Mouse (Mus musculus) Muller cell, postnatal 12 days (primary cell): ENCODE measurements around the gene Scaf4.
"Not testable (repeated sequence)": the region's sequence is repeated elsewhere in the genome, so short reads cannot be mapped to it uniquely, and the experiment has no call there.

Experiments used
- DNase-seq: peaks from one replicate; pipeline ENCODE4 v3.0.0-alpha.2; 2015; ENCODE audit errors: inconsistent ontology term

Gene Scaf4

DNA sequence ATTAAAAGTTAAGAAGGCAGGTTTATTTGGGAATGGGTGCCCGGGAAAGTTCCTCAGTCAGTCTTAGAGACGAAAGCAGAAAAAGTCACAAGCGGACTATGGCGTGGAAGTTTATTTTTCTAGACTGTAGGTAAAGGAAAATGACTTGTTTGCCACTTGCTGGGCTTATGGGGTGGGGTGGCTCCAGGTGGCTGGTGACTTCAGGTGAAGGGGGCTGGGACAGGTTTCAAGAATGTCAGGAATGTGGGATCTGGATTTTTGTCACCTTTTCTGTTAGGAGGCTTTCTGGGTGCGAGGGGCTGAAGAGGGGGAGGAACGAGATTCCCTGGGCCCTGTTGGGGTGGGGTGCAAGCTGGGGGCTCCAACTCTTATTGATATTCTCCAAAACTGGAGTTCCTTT, 7.4 kb upstream of the Scaf4 start:
- no peak for DNase-seq

GRCm38 (mm10) chr16:90290962-90291361, 6.7 kb upstream of the Scaf4 start:
- no peak for DNase-seq

DNA sequence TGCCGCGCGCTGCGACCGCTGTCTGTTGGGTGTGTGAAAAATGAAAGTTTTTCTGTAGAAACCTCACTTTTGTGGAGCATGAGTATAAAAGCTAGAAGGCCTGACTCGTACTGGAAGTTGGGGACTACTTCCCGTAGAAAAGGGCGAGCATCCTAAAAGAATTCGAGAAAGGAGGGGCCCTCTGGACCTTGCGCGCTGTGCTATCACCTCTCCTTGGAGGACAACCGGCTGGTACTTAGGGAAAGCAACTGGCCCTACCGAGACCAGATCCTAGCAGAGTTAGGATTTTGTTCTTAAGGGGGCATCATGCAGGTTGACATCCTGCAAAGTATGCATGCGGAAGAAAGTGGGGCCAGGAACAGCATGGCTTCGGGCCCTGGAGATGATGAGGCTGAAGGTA, 613 bp upstream of the Scaf4 start:
- DNase-seq = no peak

DNA sequence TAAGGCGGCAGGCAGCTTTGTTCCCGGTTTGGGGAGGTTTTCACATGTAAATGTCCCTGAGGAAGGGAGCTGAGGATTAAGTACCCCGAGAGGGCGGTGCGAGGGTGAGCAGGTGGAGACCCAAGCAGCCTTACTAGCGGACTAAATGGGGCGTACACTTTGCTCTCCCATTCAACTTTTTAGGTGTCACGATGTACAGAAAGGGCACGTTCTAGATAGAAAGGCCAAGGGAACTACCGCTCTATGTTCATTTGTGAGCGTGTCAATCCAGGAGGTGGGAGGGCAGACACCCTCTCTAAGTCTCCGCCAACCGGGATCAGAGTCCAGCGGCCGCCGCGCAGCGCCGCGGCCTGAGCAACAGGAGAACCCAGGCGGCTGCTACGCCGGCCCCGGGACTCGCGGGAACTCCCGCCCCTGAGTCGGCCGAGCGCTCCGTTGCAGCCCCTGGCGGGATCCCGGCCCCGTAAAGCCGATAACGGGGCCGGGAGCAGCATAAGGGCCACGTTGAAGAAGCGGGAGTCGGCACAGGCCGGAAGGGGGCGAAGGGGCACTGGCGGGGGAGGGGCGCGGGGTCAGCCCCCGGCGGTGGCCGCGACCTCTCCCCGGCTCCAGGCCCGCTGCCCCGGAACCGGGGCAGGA, 918 bp downstream of the Scaf4 start:
- peak; percentile 65 for DNase-seq

DNA sequence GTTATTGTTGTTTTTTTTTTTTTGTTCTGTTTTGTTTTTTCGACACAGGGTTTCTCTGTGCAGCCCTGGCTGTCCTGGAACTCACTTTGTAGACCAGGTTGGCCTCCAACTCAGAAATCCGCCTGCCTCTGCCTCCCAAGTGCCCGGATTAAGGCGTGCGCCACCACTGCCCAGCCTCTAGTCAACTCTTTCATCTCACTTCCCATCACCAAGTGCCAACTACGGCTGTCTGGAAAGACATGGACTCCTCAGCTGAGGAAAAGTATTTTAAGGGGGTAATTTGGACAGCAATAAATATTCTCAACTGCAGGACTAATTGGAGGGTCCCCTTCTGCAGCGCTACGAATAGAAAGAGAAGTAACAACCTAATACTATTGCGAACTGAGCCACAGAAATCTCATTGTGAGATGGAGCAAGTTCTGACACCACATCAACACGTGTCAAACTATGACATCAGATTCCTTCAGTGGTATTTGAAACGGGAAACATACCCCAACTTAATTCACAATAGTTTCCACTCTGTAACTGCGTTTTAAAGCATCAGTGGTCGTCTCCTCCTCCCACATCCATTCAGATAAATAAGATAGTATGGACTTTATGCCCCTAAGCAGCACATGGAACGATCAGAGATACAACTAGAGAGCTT, 1.6 kb downstream of the Scaf4 start:
- DNase-seq = no peak

GRCm38 (mm10) chr16:90281406-90281805, 2.9 kb downstream of the Scaf4 start:
- DNase-seq = no peak

DNA sequence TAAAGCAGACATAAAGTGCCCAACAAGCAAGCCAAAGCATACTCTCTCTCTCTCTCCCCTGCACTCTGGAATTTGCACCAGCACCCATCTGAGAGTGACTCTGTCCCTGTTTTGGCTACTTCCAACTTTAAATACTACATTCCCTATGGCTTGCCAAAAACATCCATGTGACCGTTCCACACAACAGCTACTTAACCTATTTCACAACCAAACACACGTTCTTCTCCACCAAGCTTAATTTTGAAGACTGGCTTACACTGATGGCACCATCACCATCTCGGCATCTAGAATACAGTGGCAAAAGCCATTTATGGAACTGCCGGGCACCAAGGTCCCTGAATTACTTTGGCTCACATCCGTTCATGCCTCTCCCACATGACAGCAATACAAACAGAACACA, 3.3 kb downstream of the Scaf4 start:
- no peak for DNase-seq

DNA sequence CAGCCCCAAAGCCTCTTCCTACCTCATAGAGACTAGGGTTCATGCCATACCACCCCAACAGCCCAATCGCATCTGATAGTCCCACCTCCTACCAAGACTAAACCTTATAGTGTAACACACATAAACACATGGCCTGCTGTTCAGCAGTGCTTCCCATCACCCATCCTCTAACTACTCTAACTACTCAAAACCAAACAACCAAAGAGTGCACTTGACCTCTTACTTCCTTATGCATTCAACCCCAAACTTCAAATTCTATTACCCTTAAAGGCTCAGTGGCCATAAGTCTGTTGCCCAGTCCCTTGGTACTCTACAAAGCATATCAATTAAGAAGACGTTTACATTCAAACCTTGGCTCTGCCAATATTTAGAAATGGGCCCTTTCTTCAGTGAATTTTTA, 3.8 kb downstream of the Scaf4 start:
- no peak for DNase-seq

GRCm38 (mm10) chr16:90279058-90279457, 5.2 kb downstream of the Scaf4 start:
- no peak for DNase-seq

GRCm38 (mm10) chr16:90275521-90275920, 8.8 kb downstream of the Scaf4 start:
- DNase-seq = no peak

GRCm38 (mm10) chr16:90266581-90266980, 17.7 kb downstream of the Scaf4 start:
- no peak for DNase-seq

GRCm38 (mm10) chr16:90265106-90265505, 19.2 kb downstream of the Scaf4 start:
- DNase-seq = no peak

DNA sequence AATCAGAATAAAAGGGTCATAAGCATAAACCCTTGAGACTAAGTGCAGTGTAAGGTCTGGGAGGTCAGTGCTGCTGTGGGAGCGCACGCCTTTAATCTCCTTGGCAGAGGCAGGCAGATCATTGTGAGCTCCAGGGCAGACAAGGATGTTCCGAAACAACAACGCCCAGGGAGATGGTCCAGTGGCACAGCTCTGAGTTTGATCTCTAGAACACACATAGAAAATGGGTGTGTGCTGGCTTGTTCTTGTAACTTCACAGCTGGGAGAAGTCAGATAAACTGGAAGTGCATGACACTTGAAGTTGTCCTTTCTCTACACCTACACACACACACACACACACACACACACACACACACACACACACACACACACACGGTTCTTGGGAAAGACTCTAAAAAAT, 20.3 kb downstream of the Scaf4 start:
- no peak for DNase-seq

- no peak for DNase-seq
Measured at GRCm38 (mm10) chr16:90261791-90262190, 22.5 kb downstream of the Scaf4 start.

DNA sequence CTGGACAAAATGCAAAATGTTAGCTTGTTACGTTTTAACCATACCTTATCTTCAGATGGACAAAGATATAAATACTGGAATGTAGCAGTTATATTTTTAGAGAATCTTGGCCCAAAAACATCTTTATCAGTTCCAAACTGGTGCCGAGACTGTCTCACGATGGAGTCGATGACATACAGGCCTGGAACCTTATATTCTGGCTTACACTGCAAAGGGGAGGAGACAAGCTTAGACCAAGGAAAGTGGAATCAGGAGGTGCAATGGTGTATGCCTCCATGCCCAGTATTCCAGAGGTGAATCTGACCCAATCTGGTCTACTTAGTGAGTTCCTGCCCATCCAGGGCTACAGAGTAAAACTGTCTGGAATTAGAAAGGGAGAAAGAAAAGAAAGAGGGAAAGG, 24.2 kb downstream of the Scaf4 start:
- no peak for DNase-seq

DNA sequence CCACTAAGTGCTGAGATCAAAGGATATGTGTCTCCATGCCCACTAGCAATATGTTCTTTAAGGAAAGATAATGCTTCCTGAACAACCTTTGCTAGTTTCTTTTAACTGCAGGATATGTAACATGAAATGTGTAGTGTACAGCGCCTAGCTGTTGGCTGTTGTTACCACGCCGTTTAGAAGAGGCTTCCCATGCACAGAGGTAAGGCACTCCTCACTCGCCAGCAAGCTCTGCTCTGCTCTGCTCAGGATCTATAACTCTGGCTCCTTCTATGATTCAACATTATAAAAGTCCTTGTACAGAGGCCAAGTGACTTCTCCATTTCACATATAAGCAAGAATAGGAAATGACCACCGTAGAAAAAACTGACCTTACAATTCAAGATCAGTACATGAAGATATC, 24.7 kb downstream of the Scaf4 start:
- DNase-seq = no peak

- DNase-seq = no peak
Measured at GRCm38 (mm10) chr16:90258950-90259349, 25.4 kb downstream of the Scaf4 start.

- DNase-seq = no peak
Measured at GRCm38 (mm10) chr16:90252521-90252920, 31.8 kb downstream of the Scaf4 start.

GRCm38 (mm10) chr16:90251256-90251655, 33.0 kb downstream of the Scaf4 start:
- not testable (repeated sequence) for DNase-seq

DNA sequence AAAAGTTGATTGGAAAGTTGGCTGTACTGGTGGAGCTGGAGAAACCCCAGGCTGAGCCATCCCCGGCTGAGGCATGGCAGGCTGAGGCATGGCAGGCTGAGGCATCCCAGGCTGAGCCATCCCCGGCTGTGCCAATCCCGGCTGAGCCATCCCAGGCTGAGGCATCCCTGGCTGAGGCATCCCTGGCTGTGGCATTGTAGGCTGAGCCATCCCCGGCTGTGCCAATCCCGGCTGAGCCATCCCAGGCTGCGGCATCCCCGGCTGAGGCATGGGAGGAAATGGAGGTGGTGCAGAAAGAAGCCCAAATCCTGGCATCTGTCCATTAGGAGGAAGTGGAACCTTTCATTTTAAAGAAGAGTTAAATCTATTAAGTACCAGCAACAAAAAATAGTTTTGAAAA, 34.2 kb downstream of the Scaf4 start:
- DNase-seq = no peak

DNA sequence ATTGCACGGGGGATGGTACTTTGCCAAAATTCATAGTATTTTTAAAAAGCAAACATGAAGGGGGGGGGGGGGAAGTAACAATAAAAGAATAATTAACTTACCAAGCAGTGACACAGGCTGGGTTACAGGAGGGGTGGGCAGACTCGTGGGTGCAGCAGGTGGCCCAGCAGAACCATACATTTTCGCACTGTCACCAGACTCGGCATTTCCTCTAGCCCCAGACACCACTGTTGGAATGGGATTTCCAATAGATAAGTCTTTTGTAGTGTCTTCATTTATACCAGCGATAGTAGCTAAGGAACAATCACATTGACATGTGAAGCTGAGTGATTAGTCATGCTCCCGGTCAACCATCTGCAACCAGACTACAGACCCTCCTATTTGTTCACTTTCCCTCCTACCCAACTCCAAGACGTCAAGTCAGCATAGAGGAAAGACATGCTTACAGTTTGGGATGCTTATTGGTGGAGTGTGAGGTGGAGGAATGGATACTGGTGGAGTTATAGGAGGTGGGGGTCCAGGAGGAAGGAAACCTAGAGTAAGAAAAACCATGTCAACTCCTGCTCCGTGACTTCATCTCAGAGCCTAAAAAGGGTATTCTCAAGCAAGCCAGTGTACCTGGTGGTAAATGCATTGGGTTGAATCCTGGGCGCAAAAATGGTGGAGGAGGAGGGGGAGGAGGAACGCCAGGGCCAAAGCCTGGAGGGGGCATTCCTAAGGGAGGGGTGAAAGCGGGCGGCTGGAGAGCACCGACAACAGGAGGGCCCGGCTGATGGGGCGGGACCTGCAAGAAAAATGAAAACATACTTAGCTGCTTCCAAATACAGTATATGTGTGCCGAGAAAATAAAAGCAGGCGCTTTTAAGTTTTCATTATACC, 41.6 kb downstream of the Scaf4 start:
- DNase-seq = no peak

DNA sequence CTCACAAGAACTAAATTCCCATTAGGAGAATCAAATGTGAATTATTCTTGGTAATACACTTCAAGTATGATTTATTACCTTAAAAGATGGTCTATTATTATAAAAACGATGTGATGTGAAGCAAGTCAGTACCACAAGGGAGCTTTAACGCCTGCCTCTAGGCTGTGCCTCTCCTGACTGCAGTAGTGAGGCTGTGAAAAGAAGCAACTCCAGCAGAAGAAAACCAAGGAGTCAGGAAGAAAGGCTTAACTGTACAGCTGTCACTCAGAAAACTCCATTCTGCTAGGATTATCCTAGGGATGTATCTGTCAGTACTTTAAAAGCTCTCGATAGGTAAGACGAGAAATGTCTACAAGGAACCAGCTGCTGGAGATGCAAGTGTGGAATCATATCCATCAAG, 42.4 kb downstream of the Scaf4 start:
- no peak for DNase-seq
